Mouse (Mus musculus) intestine, embryonic 15.5 days (tissue): ENCODE measurements at regions not wholly inside any gene's neighbourhood (a gene's known extent, or its start where the extent isn't known, plus 50 kb on each side); places are given as distances from the start of the nearest gene placed in this dataset.
A peak's percentile ranks its signal among the peaks of the same experiment; 100 is the strongest.

Experiments used
- ATAC-seq: fragments of 200-750 bp; cut with Nextera tagmentation; 2 replicates; pipeline ENCODE4 v1.8.0; 2017; ENCODE audit warnings: moderate TSS enrichment, moderate library complexity
- H3K27ac ChIP-seq: fragments of 300-500 bp; sonication (generic); 2 replicates; pipeline ENCODE4 v1.5.1; 2015; ENCODE audit warnings: mild to moderate bottlenecking, inconsistent platforms
- H3K27me3 ChIP-seq: fragments of 300-500 bp; sonication (generic); replicated peaks from 2 replicates; pipeline ENCODE4 v1.6.1; 2015; ENCODE audit warnings: inconsistent platforms
- H3K36me3 ChIP-seq: fragments of 300-500 bp; sonication (generic); 2 replicates; pipeline ENCODE4 v1.6.1; 2015; ENCODE audit warnings: inconsistent platforms
- H3K4me1 ChIP-seq: fragments of 300-500 bp; sonication (generic); replicated peaks from 2 replicates; pipeline ENCODE4 v1.6.1; 2015; ENCODE audit warnings: inconsistent platforms
- H3K4me2 ChIP-seq: fragments of 300-500 bp; sonication (generic); replicated peaks from 2 replicates; pipeline ENCODE4 v1.6.1; 2015; ENCODE audit warnings: mild to moderate bottlenecking, inconsistent platforms
- H3K4me3 ChIP-seq: fragments of 300-500 bp; sonication (generic); replicated peaks from 2 replicates; pipeline ENCODE4 v1.5.1; 2015; ENCODE audit warnings: inconsistent platforms
- H3K9ac ChIP-seq: fragments of 300-500 bp; sonication (generic); 2 replicates; pipeline ENCODE4 v1.6.1; 2015; ENCODE audit warnings: inconsistent platforms
- H3K9me3 ChIP-seq: fragments of 300-500 bp; sonication (generic); 2 replicates; pipeline ENCODE4 v1.6.1; 2016; ENCODE audit warnings: inconsistent platforms
- WGBS: fragments of 180-500 bp; shearing (Covaris S2); methylation state at CpG from one replicate; pipeline ENCODE4 v1.1.7; 2015; 5-methylcytosine and 5-hydroxymethylcytosine counted together

- no peak for ATAC-seq
- no peak overlapping the region for H3K27ac ChIP-seq
Observed at GRCm38 (mm10) chr8:77988291-77989056, 224.6 kb upstream of the Ttc29 start.

GRCm38 (mm10) chr8:77991050-77991449 is 222.0 kb upstream of the Ttc29 start:
- 51% methylated on average over 4 of the region's 4 CpGs for WGBS
- no peak for ATAC-seq
- Histone ChIP-seq H3K4me2 (no peak overlapping the region), H3K9me3 (no peaks in the 10 kb centered on the region), H3K27me3 (no peaks in the 10 kb centered on the region), H3K27ac (no peak overlapping the region), H3K4me1 (no peaks in the 10 kb centered on the region), H3K9ac (no peak overlapping the region), H3K36me3 (no peaks in the 10 kb centered on the region), H3K4me3 (no peak overlapping the region)

More at GRCm38 (mm10) chr8:77988291-77989056, 224.6 kb upstream of the Ttc29 start:
- Histone ChIP-seq H3K4me2 (no peak overlapping the region), H3K4me3 (no peak overlapping the region), H3K9me3 (no peaks in the 10 kb centered on the region), H3K9ac (no peak overlapping the region), H3K36me3 (no peaks in the 10 kb centered on the region), H3K4me1 (no peaks in the 10 kb centered on the region), H3K27me3 (no peaks in the 10 kb centered on the region)
- 65% methylated on average over 8 of the region's 8 CpGs for WGBS

GRCm38 (mm10) chr8:78000303-78000702 is 212.8 kb upstream of the Ttc29 start:
- Histone ChIP-seq H3K4me1 (0 out of 2 replicates have a peak, but pooled peaks cover 3% of the 10 kb centered on the region), H3K9me3 (no peaks in the 10 kb centered on the region), H3K4me2 (no peak overlapping the region), H3K27me3 (no peaks in the 10 kb centered on the region), H3K4me3 (no peak overlapping the region), H3K9ac (no peak overlapping the region), H3K36me3 (no peaks in the 10 kb centered on the region), H3K27ac (no peak overlapping the region)
- ATAC-seq = no peak
- WGBS = 68% methylated on average over 3 of the region's 3 CpGs

GRCm38 (mm10) chr8:78001656-78002055 is 211.4 kb upstream of the Ttc29 start:
- no peaks in the 10 kb centered on the region for H3K9me3 ChIP-seq
- H3K27ac ChIP-seq = no peak overlapping the region
- H3K4me2 ChIP-seq = no peak overlapping the region
- H3K9ac ChIP-seq = no peak overlapping the region
- 27% methylated on average over 5 of the region's 5 CpGs for WGBS
- H3K27me3 ChIP-seq = no peaks in the 10 kb centered on the region
- H3K36me3 ChIP-seq = no peaks in the 10 kb centered on the region
- ATAC-seq = no peak
- H3K4me3 ChIP-seq = no peak overlapping the region
- H3K4me1 ChIP-seq = 0 out of 2 replicates have a peak, but pooled peaks cover 3% of the 10 kb centered on the region

GRCm38 (mm10) chr8:78002071-78002470 is 211.0 kb upstream of the Ttc29 start:
- H3K27me3 ChIP-seq = no peaks in the 10 kb centered on the region
- H3K4me1 ChIP-seq = 0 out of 2 replicates have a peak, but pooled peaks cover 3% of the 10 kb centered on the region
- no peak overlapping the region for H3K9ac ChIP-seq
- no peak for ATAC-seq
- no peaks in the 10 kb centered on the region for H3K36me3 ChIP-seq
- no peaks in the 10 kb centered on the region for H3K9me3 ChIP-seq
- no peak overlapping the region for H3K27ac ChIP-seq
- WGBS = 11% methylated on average over 3 of the region's 3 CpGs
- H3K4me2 ChIP-seq = no peak overlapping the region
- H3K4me3 ChIP-seq = no peak overlapping the region

GRCm38 (mm10) chr8:78003888-78004543 is 209.1 kb upstream of the Ttc29 start:
- Histone ChIP-seq H3K36me3 (no peaks in the 10 kb centered on the region), H3K9me3 (no peaks in the 10 kb centered on the region), H3K27ac (no peak overlapping the region), H3K27me3 (no peaks in the 10 kb centered on the region), H3K4me1 (0 out of 2 replicates have a peak, but pooled peaks cover 3% of the 10 kb centered on the region), H3K9ac (no peak overlapping the region), H3K4me2 (no peak overlapping the region), H3K4me3 (no peak overlapping the region)
- 0 out of 2 replicates have a peak, but pooled peaks have one; percentile 61 for ATAC-seq
- WGBS = 13% methylated on average over 10 of the region's 10 CpGs

GRCm38 (mm10) chr8:78004891-78005290 is 208.2 kb upstream of the Ttc29 start:
- Histone ChIP-seq H3K9ac (no peak overlapping the region), H3K4me1 (0 out of 2 replicates have a peak, but pooled peaks cover 3% of the 10 kb centered on the region), H3K9me3 (no peaks in the 10 kb centered on the region), H3K4me2 (no peak overlapping the region), H3K4me3 (no peak overlapping the region), H3K27ac (no peak overlapping the region), H3K27me3 (no peaks in the 10 kb centered on the region), H3K36me3 (no peaks in the 10 kb centered on the region)
- ATAC-seq = no peak
- WGBS = 80% methylated on average over 12 of the region's 12 CpGs

- no peaks in the 10 kb centered on the region for H3K27me3 ChIP-seq
- H3K9me3 ChIP-seq = no peaks in the 10 kb centered on the region
- H3K4me2 ChIP-seq = no peak overlapping the region
- H3K4me1 ChIP-seq = no peaks in the 10 kb centered on the region
- no peak for ATAC-seq
- H3K36me3 ChIP-seq = no peaks in the 10 kb centered on the region
- H3K4me3 ChIP-seq = no peak overlapping the region
- no peak overlapping the region for H3K9ac ChIP-seq
- no peak overlapping the region for H3K27ac ChIP-seq
Observed at GRCm38 (mm10) chr8:78013101-78013500, 200.0 kb upstream of the Ttc29 start.

- 82% methylated on average over 4 of the region's 4 CpGs for WGBS
- ATAC-seq = no peak
- Histone ChIP-seq H3K9me3 (no peaks in the 10 kb centered on the region), H3K4me1 (0 out of 2 replicates have a peak, but pooled peaks cover 4% of the 10 kb centered on the region), H3K27me3 (no peaks in the 10 kb centered on the region), H3K36me3 (no peaks in the 10 kb centered on the region), H3K9ac (no peak overlapping the region), H3K4me3 (no peak overlapping the region), H3K4me2 (no peak overlapping the region), H3K27ac (no peak overlapping the region)
Observed at GRCm38 (mm10) chr8:78018430-78019180, 194.5 kb upstream of the Ttc29 start.

GRCm38 (mm10) chr8:78021473-78021872 is 191.6 kb upstream of the Ttc29 start:
- WGBS = 54% methylated on average over 2 of the region's 2 CpGs
- H3K9ac ChIP-seq = no peak overlapping the region
- no peak overlapping the region for H3K27ac ChIP-seq
- H3K36me3 ChIP-seq = no peaks in the 10 kb centered on the region
- H3K4me1 ChIP-seq = 0 out of 2 replicates have a peak, but pooled peaks cover 9% of the 10 kb centered on the region
- H3K9me3 ChIP-seq = no peaks in the 10 kb centered on the region
- no peak overlapping the region for H3K4me3 ChIP-seq
- no peak overlapping the region for H3K4me2 ChIP-seq
- ATAC-seq = no peak
- H3K27me3 ChIP-seq = no peaks in the 10 kb centered on the region

- WGBS = 43% methylated on average over 5 of the region's 5 CpGs
- peak overlapping the region; percentile 58; the same call in 1 of the 2 replicates for H3K27ac ChIP-seq
- H3K4me3 ChIP-seq = no peak overlapping the region
- H3K9me3 ChIP-seq = no peaks in the 10 kb centered on the region
- H3K9ac ChIP-seq = no peak overlapping the region
- H3K27me3 ChIP-seq = no peaks in the 10 kb centered on the region
- 0 out of 2 replicates have a peak, but pooled peaks cover 9% of the 10 kb centered on the region for H3K4me1 ChIP-seq
- 0 out of 2 replicates have a peak, but pooled peaks have one; percentile 25 for ATAC-seq
- no peak overlapping the region for H3K4me2 ChIP-seq
- no peaks in the 10 kb centered on the region for H3K36me3 ChIP-seq
Observed at GRCm38 (mm10) chr8:78022986-78023385, 190.1 kb upstream of the Ttc29 start.

GRCm38 (mm10) chr8:78023467-78023866 is 189.6 kb upstream of the Ttc29 start:
- peak; percentile 91 for ATAC-seq
- H3K4me3 ChIP-seq = no peak overlapping the region
- H3K27ac ChIP-seq = peak overlapping the region; percentile 68; the same call in 1 of the 2 replicates
- H3K4me1 ChIP-seq = 0 out of 2 replicates have a peak, but pooled peaks cover 9% of the 10 kb centered on the region
- H3K4me2 ChIP-seq = no peak overlapping the region; the same call in 1 of the 2 replicates
- H3K9me3 ChIP-seq = no peaks in the 10 kb centered on the region
- H3K27me3 ChIP-seq = no peaks in the 10 kb centered on the region
- 9% methylated on average over 7 of the region's 7 CpGs for WGBS
- H3K36me3 ChIP-seq = no peaks in the 10 kb centered on the region
- H3K9ac ChIP-seq = no peak overlapping the region
